Mouse (Mus musculus): ENCODE data around the gene Tmub2. TPM values are rescaled to one million over a fixed set of nuclear protein-coding genes. Genes with fewer than 3 reads are reported as not detected.
A peak's percentile ranks its signal among the peaks of the same experiment; 100 is the strongest.

Gene Tmub2
- polyA plus RNA-seq, 2 experiments = 52.6 to 59.9 TPM

- no peak overlapping the region for H3K4me2 ChIP-seq (replicated peaks; ENCODE audit: low read depth, low read length, severe bottlenecking)
- H3K4me3 ChIP-seq (replicated peaks; ENCODE audit: low read length) = no peak overlapping the region
- no peaks in the 10 kb centered on the region for H3K9me3 ChIP-seq (ENCODE audit: control insufficient read depth, low read length)
- DNase-seq (ENCODE audit: low spot score) (no peak), ATAC-seq (ENCODE audit: low FRiP score, low read depth) (no peak)
- no peak for TF ChIP-seq POLR2A (IDR thresholded peaks at IDR 0.05; ENCODE audit: borderline replicate concordance, extremely low read depth, insufficient read depth, insufficient read length)
- 83% methylated on average over 4 of the region's 4 CpGs for WGBS
- peaks cover 21% of the 10 kb centered on the region for H3K4me1 ChIP-seq (ENCODE audit: control insufficient read depth, insufficient read depth, low read length)
- peaks cover 75% of the 10 kb centered on the region for H3K36me3 ChIP-seq (ENCODE audit: control insufficient read depth, insufficient read depth, low read length)
- H3K27me3 ChIP-seq (ENCODE audit: control insufficient read depth, insufficient read depth, low read length) = no peaks in the 10 kb centered on the region
- no peak overlapping the region for H3K9ac ChIP-seq (ENCODE audit: low read depth, low read length, severe bottlenecking)
- H3K27ac ChIP-seq (replicated peaks; ENCODE audit: low read depth, low read length) = no peak overlapping the region
These were observed 27.2 kb downstream of the Tmub2 start for GRCm38 (mm10) chr11:102311966-102312365.

- Histone ChIP-seq H3K27ac (replicated peaks; ENCODE audit: low read depth, low read length) (no peak overlapping the region), H3K4me2 (replicated peaks; ENCODE audit: low read depth, low read length, severe bottlenecking) (no peak overlapping the region), H3K36me3 (ENCODE audit: control insufficient read depth, insufficient read depth, low read length) (peaks cover 69% of the 10 kb centered on the region), H3K27me3 (ENCODE audit: control insufficient read depth, insufficient read depth, low read length) (no peaks in the 10 kb centered on the region), H3K4me3 (replicated peaks; ENCODE audit: low read length) (no peak overlapping the region), H3K4me1 (ENCODE audit: control insufficient read depth, insufficient read depth, low read length) (peaks cover 21% of the 10 kb centered on the region), H3K9ac (ENCODE audit: low read depth, low read length, severe bottlenecking) (no peak overlapping the region), H3K9me3 (ENCODE audit: control insufficient read depth, low read length) (no peaks in the 10 kb centered on the region)
- WGBS = 72% methylated on average over 6 of the region's 6 CpGs
- DNase-seq (ENCODE audit: low spot score) (no peak), ATAC-seq (ENCODE audit: low FRiP score, low read depth) (no peak)
- no peak for TF ChIP-seq POLR2A (IDR thresholded peaks at IDR 0.05; ENCODE audit: borderline replicate concordance, extremely low read depth, insufficient read depth, insufficient read length)
These were observed 27.9 kb downstream of the Tmub2 start for GRCm38 (mm10) chr11:102312586-102312985.

- H3K4me1 ChIP-seq (ENCODE audit: control insufficient read depth, insufficient read depth, low read length) = peaks cover 19% of the 10 kb centered on the region
- TF ChIP-seq POLR2A (IDR thresholded peaks at IDR 0.05; ENCODE audit: borderline replicate concordance, extremely low read depth, insufficient read depth, insufficient read length) = no peak
- no peak overlapping the region for H3K9ac ChIP-seq (ENCODE audit: low read depth, low read length, severe bottlenecking)
- H3K36me3 ChIP-seq (ENCODE audit: control insufficient read depth, insufficient read depth, low read length) = peaks cover 58% of the 10 kb centered on the region
- no peak for DNase-seq (ENCODE audit: low spot score)
- no peak overlapping the region for H3K27ac ChIP-seq (replicated peaks; ENCODE audit: low read depth, low read length)
- WGBS = 90% methylated on average over 12 of the region's 12 CpGs
- no peaks in the 10 kb centered on the region for H3K9me3 ChIP-seq (ENCODE audit: control insufficient read depth, low read length)
- no peak for ATAC-seq (ENCODE audit: low FRiP score, low read depth)
- no peaks in the 10 kb centered on the region for H3K27me3 ChIP-seq (ENCODE audit: control insufficient read depth, insufficient read depth, low read length)
- H3K4me2 ChIP-seq (replicated peaks; ENCODE audit: low read depth, low read length, severe bottlenecking) = no peak overlapping the region
- no peak overlapping the region for H3K4me3 ChIP-seq (replicated peaks; ENCODE audit: low read length)
These were observed 29.6 kb downstream of the Tmub2 start for GRCm38 (mm10) chr11:102314321-102314720.

GRCm38 (mm10) chr11:102315690-102316571 is 31.2 kb downstream of the Tmub2 start:
- Histone ChIP-seq H3K4me3 (replicated peaks; ENCODE audit: low read length) (peak overlapping the region; percentile 100), H3K4me2 (replicated peaks; ENCODE audit: low read depth, low read length, severe bottlenecking) (peak overlapping the region; percentile 94), H3K36me3 (ENCODE audit: control insufficient read depth, insufficient read depth, low read length) (peaks cover 42% of the 10 kb centered on the region), H3K9ac (ENCODE audit: low read depth, low read length, severe bottlenecking) (peak overlapping the region; percentile 99), H3K9me3 (ENCODE audit: control insufficient read depth, low read length) (no peaks in the 10 kb centered on the region), H3K27me3 (ENCODE audit: control insufficient read depth, insufficient read depth, low read length) (no peaks in the 10 kb centered on the region), H3K27ac (replicated peaks; ENCODE audit: low read depth, low read length) (peak overlapping the region; percentile 98), H3K4me1 (ENCODE audit: control insufficient read depth, insufficient read depth, low read length) (peaks cover 12% of the 10 kb centered on the region)
- DNase-seq (ENCODE audit: low spot score) (peak; percentile 55), ATAC-seq (ENCODE audit: low FRiP score, low read depth) (no peak)
- 8% methylated on average over 14 of the region's 14 CpGs for WGBS
- no peak for TF ChIP-seq POLR2A (IDR thresholded peaks at IDR 0.05; ENCODE audit: borderline replicate concordance, extremely low read depth, insufficient read depth, insufficient read length)

- DNase-seq (ENCODE audit: low spot score) (peak; percentile 93), ATAC-seq (ENCODE audit: low FRiP score, low read depth) (peak; percentile 16)
- Histone ChIP-seq H3K9ac (ENCODE audit: low read depth, low read length, severe bottlenecking) (peak overlapping the region; percentile 99), H3K9me3 (ENCODE audit: control insufficient read depth, low read length) (no peaks in the 10 kb centered on the region), H3K4me1 (ENCODE audit: control insufficient read depth, insufficient read depth, low read length) (peaks cover 9% of the 10 kb centered on the region), H3K4me2 (replicated peaks; ENCODE audit: low read depth, low read length, severe bottlenecking) (peak overlapping the region; percentile 94), H3K27ac (replicated peaks; ENCODE audit: low read depth, low read length) (peak overlapping the region; percentile 98), H3K27me3 (ENCODE audit: control insufficient read depth, insufficient read depth, low read length) (no peaks in the 10 kb centered on the region), H3K36me3 (ENCODE audit: control insufficient read depth, insufficient read depth, low read length) (peaks cover 37% of the 10 kb centered on the region), H3K4me3 (replicated peaks; ENCODE audit: low read length) (peak overlapping the region; percentile 100)
- 0 out of 2 replicates have a peak, but pooled peaks have one; percentile 36 for TF ChIP-seq POLR2A (IDR thresholded peaks at IDR 0.05; ENCODE audit: borderline replicate concordance, extremely low read depth, insufficient read depth, insufficient read length)
- WGBS = 1% methylated on average over 33 of the region's 80 CpGs
These were observed 32.0 kb downstream of the Tmub2 start for GRCm38 (mm10) chr11:102316572-102317297.

Measured in limb, embryonic 14.5 days (tissue).